8 mouse cellular contexts compared by ENCODE assay signal in genomic region chr5:3928690-3929046, GRCm38 (mm10). TPM values are rescaled to one million over a fixed set of nuclear protein-coding genes. Genes with fewer than 3 reads are reported as not detected.
DNase-seq lines count a peak whose midpoint lies in the region; ATAC-seq and TF ChIP-seq lines count a peak whose summit lies in the region.

No protein-coding gene starts in this region.

- peaks cover 14% of the 10 kb centered on the region for H3K4me1 ChIP-seq in liver, embryonic 16.5 days (ENCODE audit: control insufficient read depth, low read depth, low read length)
- H3K4me1 ChIP-seq in neural tube, embryonic 11.5 days (ENCODE audit: control insufficient read depth, insufficient read depth, low read length), result peaks cover 15% of the 10 kb centered on the region; the same call in 1 of the 2 replicates

- no peak for TF ChIP-seq CTCF in gastrocnemius, adult 2 months (IDR thresholded peaks at IDR 0.05)

- no peaks in the 10 kb centered on the region for H3K36me3 ChIP-seq in liver, embryonic 16.5 days (ENCODE audit: control insufficient read depth, insufficient read depth)
- no peaks in the 10 kb centered on the region for H3K36me3 ChIP-seq in neural tube, embryonic 11.5 days (ENCODE audit: control insufficient read depth, insufficient read depth, low read length)

- no peaks in the 10 kb centered on the region for H3K9me3 ChIP-seq in liver, embryonic 16.5 days (replicated peaks; ENCODE audit: control insufficient read depth, low read length)
- H3K9me3 ChIP-seq in neural tube, embryonic 11.5 days (ENCODE audit: control insufficient read depth, low read length), result no peaks in the 10 kb centered on the region

- under 1% methylated on average over 12 of the region's 12 CpGs for WGBS in liver, embryonic 16.5 days (ENCODE audit: insufficient replicate concordance)
- WGBS in neural tube, embryonic 11.5 days, result 0% methylated on average over 12 of the region's 12 CpGs

- H3K4me2 ChIP-seq in liver, embryonic 16.5 days (ENCODE audit: low read depth, low read length), result peak overlapping the region; percentile 83
- H3K4me2 ChIP-seq in neural tube, embryonic 11.5 days (ENCODE audit: low read depth), result peak overlapping the region; percentile 70

- peak overlapping the region; percentile 86 for H3K9ac ChIP-seq in liver, embryonic 16.5 days (ENCODE audit: low read depth, low read length)
- peak overlapping the region; percentile 100 for H3K9ac ChIP-seq in neural tube, embryonic 11.5 days (ENCODE audit: low read length)

- peak overlapping the region; percentile 98 for H3K27ac ChIP-seq in gastrocnemius, adult 2 months
- H3K27ac ChIP-seq in liver, embryonic 16.5 days (ENCODE audit: low read length), result peak overlapping the region; percentile 76
- peak overlapping the region; percentile 94 for H3K27ac ChIP-seq in neural tube, embryonic 11.5 days (ENCODE audit: low read depth, low read length)

- intact Hi-C loops in gastrocnemius, adult 2 months (cut with DNase I), result no loop called here

- H3K27me3 ChIP-seq in liver, embryonic 16.5 days (ENCODE audit: control insufficient read depth, insufficient read depth, low read depth, low read length), result no peaks in the 10 kb centered on the region
- H3K27me3 ChIP-seq in neural tube, embryonic 11.5 days (ENCODE audit: control insufficient read depth, insufficient read depth, low read length), result no peaks in the 10 kb centered on the region

- H3K4me3 ChIP-seq in gastrocnemius, adult 2 months, result peak overlapping the region; percentile 94
- H3K4me3 ChIP-seq in liver, embryonic 16.5 days (ENCODE audit: low read depth, low read length), result peak overlapping the region; percentile 90
- H3K4me3 ChIP-seq in neural tube, embryonic 11.5 days (ENCODE audit: low read depth, low read length), result peak overlapping the region; percentile 97

- ATAC-seq in inflammation-experienced regulatory T-cells, adult 6 months, result peak; percentile 30
- ATAC-seq in liver, embryonic 16.5 days (ENCODE audit: low read depth), result peak; percentile 56
- peak; percentile 48 for ATAC-seq in neural tube, embryonic 11.5 days (ENCODE audit: insufficient read depth, low FRiP score, low TSS enrichment)

- peak; percentile 71 for DNase-seq in A20 (ENCODE audit: low read depth, low spot score)
- peak; percentile 51 for DNase-seq in Muller cell, postnatal 12 days (ENCODE audit: inconsistent ontology term)
- DNase-seq in cerebellum, postnatal 10 days, result peak; percentile 63 to 68
- DNase-seq in gastrocnemius, adult 2 months, result peak; percentile 66
- peak; percentile 57 for DNase-seq in neural tube, embryonic 11.5 days (ENCODE audit: low spot score)
- DNase-seq in thymus, postnatal 10 days (ENCODE audit: low spot score in 2 of 2), result peak; percentile 31 to 37

RNA-seq across cellular contexts. Expression of gene Akap9, which starts 0.8 kb away (rescaled TPM):
- 10 to 100 TPM; 50.2 to 51.8 TPM for total RNA-seq in gastrocnemius, adult 2 months (2021)
- polyA plus RNA-seq in inflammation-experienced regulatory T-cells, adult 6 months (2017; shearing (Covaris generic)), result 100 to 1,000 TPM; 102 to 198 (median 175) TPM
- polyA plus RNA-seq in liver, embryonic 16.5 days (2015; fragmentation: Nextera tagmentation; extraction: Ambion mirVana), result 26.0 and 26.1 TPM in 2 replicates
- polyA plus RNA-seq in neural tube, embryonic 11.5 days (2014; fragmentation: Nextera tagmentation; extraction: Ambion mirVana), result 144 and 147 TPM in 2 replicates

RNA-seq across cellular contexts. Expression of gene Mterf1a, which starts 34.9 kb away (rescaled TPM):
- 1 to 10 TPM; 1.8 to 1.9 TPM for total RNA-seq in gastrocnemius, adult 2 months (2021)
- polyA plus RNA-seq in inflammation-experienced regulatory T-cells, adult 6 months (2017; shearing (Covaris generic)), result 10 to 100 TPM; 23.3 to 36.2 (median 33.8) TPM
- polyA plus RNA-seq in liver, embryonic 16.5 days (2015; fragmentation: Nextera tagmentation; extraction: Ambion mirVana), result 4.0 and 4.8 TPM in 2 replicates
- 7.9 and 10.3 TPM in 2 replicates for polyA plus RNA-seq in neural tube, embryonic 11.5 days (2014; fragmentation: Nextera tagmentation; extraction: Ambion mirVana)

Comparison
In these comparisons a context has a peak if more than half of its experiments do, and no peak if none do; other contexts are left out.
1. Peak in every context shown above with its lines: DNase-seq, ATAC-seq, H3K4me3 ChIP-seq and H3K27ac ChIP-seq.